Mouse (Mus musculus): ENCODE data around the gene Siah2.

Gene Siah2

GRCm38 (mm10) chr3:58657356-58657755 lies 34.8 kb downstream of the Siah2 start:
- DNase-seq, result peak in 1 of 2 experiments; percentile 75

- DNase-seq, result peak; percentile 87 to 88
Measured at GRCm38 (mm10) chr3:58655362-58656130, 36.7 kb downstream of the Siah2 start.

GRCm38 (mm10) chr3:58653907-58654306 lies 38.3 kb downstream of the Siah2 start:
- peak; percentile 36 to 52 for DNase-seq

DNA sequence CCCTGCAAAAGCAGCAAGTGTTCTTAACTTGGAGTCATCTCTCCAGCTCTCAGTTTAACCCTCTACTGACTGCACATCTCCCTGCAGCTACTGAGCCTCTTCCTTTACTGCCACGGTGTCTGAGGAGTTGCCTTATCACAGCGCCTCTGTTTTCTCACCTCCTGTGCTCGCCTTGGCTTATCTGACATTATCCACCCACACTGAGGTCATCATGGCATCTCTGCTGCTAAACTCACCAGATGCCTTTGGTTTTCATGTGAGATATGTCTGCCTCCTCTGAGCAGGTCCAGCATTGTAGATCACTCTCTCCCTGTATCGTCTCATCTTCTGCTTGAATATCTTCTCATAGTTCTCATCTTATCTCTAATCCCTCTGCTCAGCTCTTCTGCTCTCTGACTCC lies 41.9 kb downstream of the Siah2 start:
- no peak for DNase-seq

- no peak for DNase-seq
Measured at GRCm38 (mm10) chr3:58647179-58647578, 45.0 kb downstream of the Siah2 start.

DNA sequence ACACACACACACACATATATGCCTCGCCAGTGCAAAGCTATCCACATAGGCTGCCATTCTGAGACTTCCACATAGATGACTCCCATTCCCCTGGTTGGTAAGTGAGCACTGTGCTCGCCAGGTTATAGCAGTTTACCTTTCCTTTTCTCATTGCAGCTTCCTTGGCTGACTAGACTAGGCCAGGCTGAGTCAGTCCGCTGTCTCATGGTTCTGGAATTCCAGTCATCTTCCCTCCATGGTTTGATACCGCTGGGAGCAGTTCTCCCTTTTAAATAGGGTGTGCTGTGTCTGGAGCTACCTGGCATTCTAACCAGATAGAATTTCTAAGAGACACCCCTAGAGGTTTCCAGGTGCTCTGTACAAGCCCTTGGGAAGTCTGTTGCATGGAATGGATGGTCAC lies 46.0 kb downstream of the Siah2 start:
- DNase-seq, result no peak

- peak; percentile 38 to 47 for DNase-seq
Measured at GRCm38 (mm10) chr3:58636406-58637295, 55.5 kb downstream of the Siah2 start, which contains the start of gene Erich6. Gene Erich6, minus strand, starts transcription at chr3:58637207.

- no peak for DNase-seq
Measured at GRCm38 (mm10) chr3:58631693-58632092, 60.5 kb downstream of the Siah2 start.

- DNase-seq, result no peak
Measured at GRCm38 (mm10) chr3:58624981-58625380, 67.2 kb downstream of the Siah2 start.

All from cerebellum, postnatal 14 days (tissue).